ENCODE assay signal across 11 mouse cellular contexts in the genomic region with DNA sequence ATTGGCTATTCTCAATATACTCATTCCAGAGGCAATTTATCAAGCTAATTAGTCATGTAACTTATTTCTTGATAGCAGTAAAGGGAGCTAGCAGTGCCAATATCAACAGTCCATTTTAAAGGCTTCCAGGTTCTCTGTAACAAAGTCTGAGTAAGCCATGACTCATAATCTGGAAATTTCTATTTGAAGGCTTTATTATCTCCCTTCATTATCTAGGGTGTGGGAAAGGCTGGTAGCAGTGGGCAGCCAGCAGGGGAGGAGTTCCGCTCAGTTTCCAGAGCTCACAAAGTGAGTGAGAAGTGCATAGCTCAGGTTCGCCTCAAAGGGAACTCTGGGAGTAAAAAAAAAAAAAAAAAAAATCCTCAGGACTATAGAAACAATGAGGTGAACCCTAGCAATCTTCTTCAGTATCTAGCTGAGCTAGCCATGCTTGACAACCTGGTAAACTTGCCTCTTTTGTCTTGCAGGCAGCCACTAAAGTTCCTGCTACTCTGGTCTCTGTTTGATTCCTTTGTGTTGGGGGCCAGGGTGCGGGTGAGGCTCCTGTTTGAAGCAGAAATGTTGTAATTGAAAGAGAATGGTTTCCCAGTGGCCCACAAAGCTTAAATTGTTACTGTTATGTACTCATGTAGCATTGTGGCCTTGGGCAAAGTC.
A peak's percentile ranks its signal among the peaks of the same experiment; 100 is the strongest.
DNase-seq lines count a peak whose midpoint lies in the region; ATAC-seq and TF ChIP-seq lines count a peak whose summit lies in the region.
"Had no signal": no experiment of that assay in that cellular context is flagged by ENCODE, and none has a peak within 500 bp of the region (broad histone marks: within the 10 kb centered on the region; RNA-seq: fewer than 3 reads in every experiment).

No protein-coding gene starts in this region.

- H3K9ac ChIP-seq in heart, embryonic 14.5 days (ENCODE audit: low read length), result no peak overlapping the region
- no peak overlapping the region for H3K9ac ChIP-seq in intestine, postnatal 0 days (ENCODE audit: low read depth, low read length)

- no peaks in the 10 kb centered on the region for H3K36me3 ChIP-seq in heart, embryonic 14.5 days (ENCODE audit: control insufficient read depth, insufficient read depth, low read length)
- H3K36me3 ChIP-seq in intestine, postnatal 0 days (ENCODE audit: control insufficient read depth, insufficient read depth), result no peaks in the 10 kb centered on the region

- 19% methylated on average over 3 of the region's 3 CpGs for WGBS in heart, embryonic 14.5 days
- WGBS in intestine, postnatal 0 days, result 29% methylated on average over 3 of the region's 3 CpGs

- intact Hi-C loops in heart, postnatal 14 days (cut with DNase I), result loop anchor here (5.0 kb wide), 1 partner anchor 54 kb away; no protein-coding TSS in a partner anchor

- peak overlapping the region; percentile 59 to 87 for H3K27ac ChIP-seq in heart, embryonic 14.5 days (replicated peaks in 1 of 2; ENCODE audit: control insufficient read depth in 1 of 2, insufficient read depth in 1 of 2, low read depth in 2 of 2, low read length in 2 of 2)
- H3K27ac ChIP-seq in intestine, postnatal 0 days (ENCODE audit: low read depth, low read length), result no peak overlapping the region
- H3K27ac ChIP-seq: macrophage had no signal

- no peak for DNase-seq in heart, postnatal 14 days
- DNase-seq in ES-CJ7 (ENCODE audit: low read depth, low spot score) (peak; percentile 79), ZHBTc4 (ENCODE audit: low read depth, low spot score) (peak; percentile 89), liver (no peak)
- no peak for DNase-seq in spleen, adult 18-20 months
- DNase-seq in right cerebral cortex, postnatal 14 days, result no peak
- DNase-seq: cerebellum, adult 2 months; thymus, adult 2 months had no signal

- ATAC-seq in heart, embryonic 14.5 days (ENCODE audit: insufficient number of reproducible peaks, insufficient read depth, low FRiP score, low read depth), result no peak
- peak; percentile 89 for ATAC-seq in intestine, postnatal 0 days

- H3K9me3 ChIP-seq in heart, embryonic 14.5 days (ENCODE audit: control insufficient read depth, low read length), result no peaks in the 10 kb centered on the region
- H3K9me3 ChIP-seq in intestine, postnatal 0 days (ENCODE audit: control insufficient read depth), result no peaks in the 10 kb centered on the region

- no peaks in the 10 kb centered on the region for H3K27me3 ChIP-seq in heart, embryonic 14.5 days (ENCODE audit: control insufficient read depth, insufficient read depth, low read length)
- no peaks in the 10 kb centered on the region for H3K27me3 ChIP-seq in intestine, postnatal 0 days (replicated peaks; ENCODE audit: control insufficient read depth, insufficient read depth, low read length)

- TF ChIP-seq CTCF in intestine, postnatal 0 days (IDR thresholded peaks at IDR 0.05; ENCODE audit: low read depth), result peak; percentile 50; the same call in 1 of the 2 replicates

- H3K4me2 ChIP-seq in heart, embryonic 14.5 days (ENCODE audit: low read length), result no peak overlapping the region
- no peak overlapping the region for H3K4me2 ChIP-seq in intestine, postnatal 0 days (replicated peaks; ENCODE audit: low read depth)

- no peak overlapping the region for H3K4me3 ChIP-seq in heart, embryonic 14.5 days (ENCODE audit: control insufficient read depth in 1 of 2, insufficient read depth in 1 of 2, low read depth in 1 of 2, low read length in 2 of 2)
- no peak overlapping the region for H3K4me3 ChIP-seq in intestine, postnatal 0 days (ENCODE audit: low read depth, low read length)

- H3K4me1 ChIP-seq in heart, embryonic 14.5 days (ENCODE audit: control insufficient read depth in 2 of 2, insufficient read depth in 2 of 2, low read length in 2 of 2), result peaks cover 12 to 46% of the 10 kb centered on the region in 2 experiments
- no peaks in the 10 kb centered on the region for H3K4me1 ChIP-seq in intestine, postnatal 0 days (replicated peaks; ENCODE audit: control insufficient read depth, insufficient read depth, low read length)

Comparison
In these comparisons a context has a peak if more than half of its experiments do, and no peak if none do; other contexts are left out.
1. DNase-seq: peak in ES-CJ7 (single experiment) and ZHBTc4 (single experiment); none in heart, postnatal 14 days (0 of 2), spleen, adult 18-20 months (0 of 2), right cerebral cortex, postnatal 14 days (single experiment) and liver (single experiment).